10 mouse cellular contexts compared by ENCODE assay signal in the genomic region with DNA sequence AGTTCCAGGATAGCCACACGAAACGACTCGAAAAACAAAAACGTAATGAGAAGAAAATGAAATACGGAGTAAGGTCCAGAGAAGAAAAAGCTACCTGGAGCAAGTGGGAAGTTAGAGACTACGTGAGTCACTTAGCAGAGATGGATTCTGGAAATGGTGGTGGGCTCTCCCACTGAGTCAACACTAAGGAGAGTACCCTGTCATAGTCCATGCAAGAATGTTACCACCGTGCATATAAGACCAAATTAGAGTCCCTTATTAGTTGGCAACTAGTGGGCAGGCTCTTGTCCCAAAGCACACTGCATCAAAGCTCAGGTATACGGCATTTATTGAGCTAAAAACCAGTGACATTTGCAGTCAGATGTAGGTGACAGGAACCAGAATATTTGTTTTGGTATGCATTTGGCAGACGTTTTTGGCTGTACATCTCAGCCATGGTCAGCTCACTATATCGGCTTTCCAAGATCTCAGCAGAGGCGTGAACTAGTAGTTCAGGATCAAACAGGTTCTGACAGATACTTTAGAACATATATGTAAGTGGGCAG. TPM values are rescaled to one million over a fixed set of nuclear protein-coding genes. Genes with fewer than 3 reads are reported as not detected.
DNase-seq lines count a peak whose midpoint lies in the region; ATAC-seq lines count a peak whose summit lies in the region.
"Had no signal": no experiment of that assay in that cellular context is flagged by ENCODE, and none has a peak within 500 bp of the region (broad histone marks: within the 10 kb centered on the region; RNA-seq: fewer than 3 reads in every experiment).

No protein-coding gene starts in this region.

- no peak for DNase-seq in heart, postnatal 25 days (ENCODE audit: low spot score)
- DNase-seq in embryonic facial prominence, embryonic 14.5 days (ENCODE audit: low spot score) = no peak
- DNase-seq in ovary, postnatal 36 days (ENCODE audit: low spot score) = no peak
- DNase-seq in layer of hippocampus, adult 18-20 months (ENCODE audit: low spot score in 2 of 2) = no peak
- DNase-seq: cerebellum, postnatal 36 days had no signal

- peak overlapping the region; percentile 85; the same call in 1 of the 2 replicates for H3K4me2 ChIP-seq in heart, embryonic 14.5 days (ENCODE audit: low read length)
- no peak overlapping the region for H3K4me2 ChIP-seq in embryonic facial prominence, embryonic 14.5 days (ENCODE audit: low read depth, low read length)
- peak overlapping the region; percentile 85 for H3K4me2 ChIP-seq in liver, embryonic 16.5 days (ENCODE audit: low read depth, low read length)

- 0 out of 4 replicates have a peak, but pooled peaks cover 0 to 7% of the 10 kb centered on the region in 2 experiments for H3K4me1 ChIP-seq in heart, embryonic 14.5 days (ENCODE audit: control insufficient read depth in 2 of 2, insufficient read depth in 2 of 2, low read length in 2 of 2)
- peaks cover 43% of the 10 kb centered on the region for H3K4me1 ChIP-seq in megakaryocyte, embryonic 14.5 days
- H3K4me1 ChIP-seq in embryonic facial prominence, embryonic 14.5 days (ENCODE audit: control insufficient read depth, insufficient read depth, low read length) = peaks cover 3% of the 10 kb centered on the region; the same call in 1 of the 2 replicates
- peaks cover 15% of the 10 kb centered on the region for H3K4me1 ChIP-seq in liver, embryonic 16.5 days (ENCODE audit: control insufficient read depth, low read depth, low read length)

- peaks cover 46% of the 10 kb centered on the region for H3K36me3 ChIP-seq in heart, embryonic 14.5 days (ENCODE audit: control insufficient read depth, insufficient read depth, low read length)
- peaks cover 67% of the 10 kb centered on the region for H3K36me3 ChIP-seq in megakaryocyte, embryonic 14.5 days (replicated peaks; ENCODE audit: low read length)
- H3K36me3 ChIP-seq in embryonic facial prominence, embryonic 14.5 days (ENCODE audit: control insufficient read depth, insufficient read depth, low read length) = peaks cover 35% of the 10 kb centered on the region
- H3K36me3 ChIP-seq in liver, embryonic 16.5 days (ENCODE audit: control insufficient read depth, insufficient read depth) = peaks cover 31% of the 10 kb centered on the region

- H3K27me3 ChIP-seq in heart, embryonic 14.5 days (ENCODE audit: control insufficient read depth, insufficient read depth, low read length) = no peaks in the 10 kb centered on the region
- no peaks in the 10 kb centered on the region for H3K27me3 ChIP-seq in megakaryocyte, embryonic 14.5 days (replicated peaks)
- H3K27me3 ChIP-seq in embryonic facial prominence, embryonic 14.5 days (replicated peaks; ENCODE audit: control insufficient read depth, insufficient read depth, low read length) = no peaks in the 10 kb centered on the region
- no peaks in the 10 kb centered on the region for H3K27me3 ChIP-seq in liver, embryonic 16.5 days (ENCODE audit: control insufficient read depth, insufficient read depth, low read depth, low read length)

- peak overlapping the region in 1 of 2 experiments; percentile 92; a peak in 2 of 4 replicates for H3K27ac ChIP-seq in heart, embryonic 14.5 days (replicated peaks in 1 of 2; ENCODE audit: control insufficient read depth in 1 of 2, insufficient read depth in 1 of 2, low read depth in 2 of 2, low read length in 2 of 2)
- peak overlapping the region; percentile 97; the same call in 1 of the 2 replicates for H3K27ac ChIP-seq in embryonic facial prominence, embryonic 14.5 days (replicated peaks; ENCODE audit: low read depth, low read length)
- H3K27ac ChIP-seq in liver, embryonic 16.5 days (ENCODE audit: low read length) = peak overlapping the region; percentile 99

- 57% methylated on average over 11 of the region's 11 CpGs for WGBS in heart, embryonic 14.5 days
- 61% methylated on average over 11 of the region's 11 CpGs for WGBS in embryonic facial prominence, embryonic 14.5 days
- WGBS in liver, embryonic 16.5 days (ENCODE audit: insufficient replicate concordance) = 51% methylated on average over 11 of the region's 11 CpGs

- H3K4me3 ChIP-seq in heart, embryonic 14.5 days (ENCODE audit: control insufficient read depth in 1 of 2, insufficient read depth in 1 of 2, low read depth in 1 of 2, low read length in 2 of 2) = no peak overlapping the region
- H3K4me3 ChIP-seq in megakaryocyte, embryonic 14.5 days (replicated peaks) = peak overlapping the region; percentile 83
- H3K4me3 ChIP-seq in embryonic facial prominence, embryonic 14.5 days (ENCODE audit: low read depth, low read length) = no peak overlapping the region
- H3K4me3 ChIP-seq in liver, embryonic 16.5 days (ENCODE audit: low read depth, low read length) = peak overlapping the region; percentile 90; the same call in 1 of the 2 replicates

- H3K9me3 ChIP-seq in heart, embryonic 14.5 days (ENCODE audit: control insufficient read depth, low read length) = no peaks in the 10 kb centered on the region
- no peaks in the 10 kb centered on the region for H3K9me3 ChIP-seq in megakaryocyte, embryonic 14.5 days
- 0 out of 2 replicates have a peak, but pooled peaks cover 3% of the 10 kb centered on the region for H3K9me3 ChIP-seq in embryonic facial prominence, embryonic 14.5 days (ENCODE audit: control insufficient read depth, low read length)
- H3K9me3 ChIP-seq in liver, embryonic 16.5 days (replicated peaks; ENCODE audit: control insufficient read depth, low read length) = no peaks in the 10 kb centered on the region

- no peak for ATAC-seq in heart, embryonic 14.5 days (ENCODE audit: insufficient number of reproducible peaks, insufficient read depth, low FRiP score, low read depth)
- ATAC-seq in megakaryocyte, adult 5-6 weeks (ENCODE audit: poor library complexity, severe bottlenecking) = no peak
- no peak for ATAC-seq in embryonic facial prominence, embryonic 14.5 days (ENCODE audit: low read depth)
- ATAC-seq in liver, embryonic 16.5 days (ENCODE audit: low read depth) = no peak
- ATAC-seq: hindbrain, embryonic 16.5 days had no signal

- H3K9ac ChIP-seq in heart, embryonic 14.5 days (ENCODE audit: low read length) = no peak overlapping the region
- H3K9ac ChIP-seq in embryonic facial prominence, embryonic 14.5 days (ENCODE audit: low read depth, low read length) = no peak overlapping the region
- H3K9ac ChIP-seq in liver, embryonic 16.5 days (ENCODE audit: low read depth, low read length) = no peak overlapping the region; the same call in 1 of the 2 replicates

- intact Hi-C loops in heart, postnatal 25 days (cut with DNase I) = loop anchor here (5.0 kb wide), 2 partner anchors 47 to 78 kb away; a partner anchor contains a TSS

RNA-seq across cellular contexts. Expression of a gene that starts 1.3 kb away (rescaled TPM):
- polyA plus RNA-seq in heart, embryonic 14.5 days (2014; fragmentation: Nextera tagmentation; extraction: Ambion mirVana) = 16.5 and 20.0 TPM in 2 replicates
- total RNA-seq in heart, postnatal 25 days (2021) = 10 to 100 TPM; 19.5 to 21.9 TPM
- polyA plus RNA-seq in megakaryocyte, embryonic 14.5 days (2012; ENCODE audit: insufficient read depth, low replicate concordance) = 5.6 and 34.7 TPM in 2 replicates
- 10.2 and 16.7 TPM in 2 replicates for total RNA-seq in megakaryocyte, adult 5-6 weeks (2015)
- total RNA-seq in megakaryocyte, adult 5-6 weeks (2017) = 94.0 and 120 TPM in 2 replicates
- polyA plus RNA-seq in embryonic facial prominence, embryonic 14.5 days (2014; fragmentation: Nextera tagmentation; extraction: Ambion mirVana) = 34.7 and 42.7 TPM in 2 replicates
- polyA plus RNA-seq in liver, embryonic 16.5 days (2015; fragmentation: Nextera tagmentation; extraction: Ambion mirVana) = 17.5 and 24.2 TPM in 2 replicates
- 10 to 100 TPM; 24.1 to 25.0 TPM for total RNA-seq in layer of hippocampus, adult 18-20 months (2021)

RNA-seq across cellular contexts. Expression of a gene that starts 4.3 kb away (rescaled TPM):
- polyA plus RNA-seq in heart, embryonic 14.5 days (2014; fragmentation: Nextera tagmentation; extraction: Ambion mirVana) = 1.4 and 1.6 TPM in 2 replicates
- total RNA-seq in heart, postnatal 25 days (2021) = 1 to 10 TPM; 1.2 to 1.6 TPM
- 13.2 TPM in 1 of 2 replicates, not detected in the other for polyA plus RNA-seq in megakaryocyte, embryonic 14.5 days (2012; ENCODE audit: insufficient read depth, low replicate concordance)
- total RNA-seq in megakaryocyte, adult 5-6 weeks (2015) = 2.5 and 6.0 TPM in 2 replicates
- 25.6 and 28.7 TPM in 2 replicates for total RNA-seq in megakaryocyte, adult 5-6 weeks (2017)
- 3.6 and 4.1 TPM in 2 replicates for polyA plus RNA-seq in embryonic facial prominence, embryonic 14.5 days (2014; fragmentation: Nextera tagmentation; extraction: Ambion mirVana)
- 4.5 and 4.6 TPM in 2 replicates for polyA plus RNA-seq in liver, embryonic 16.5 days (2015; fragmentation: Nextera tagmentation; extraction: Ambion mirVana)
- 1 to 10 TPM; 1.9 to 3.9 TPM for total RNA-seq in layer of hippocampus, adult 18-20 months (2021)

RNA-seq across cellular contexts. Expression of a gene that starts 11.0 kb away (rescaled TPM):
- polyA plus RNA-seq in heart, embryonic 14.5 days (2014; fragmentation: Nextera tagmentation; extraction: Ambion mirVana) = 742 and 747 TPM in 2 replicates
- total RNA-seq in heart, postnatal 25 days (2021) = 100 to 1,000 TPM; 279 to 311 TPM
- polyA plus RNA-seq in megakaryocyte, embryonic 14.5 days (2012; ENCODE audit: insufficient read depth, low replicate concordance) = 44.0 and 59.4 TPM in 2 replicates
- total RNA-seq in megakaryocyte, adult 5-6 weeks (2015) = 264 and 268 TPM in 2 replicates
- 389 and 399 TPM in 2 replicates for total RNA-seq in megakaryocyte, adult 5-6 weeks (2017)
- polyA plus RNA-seq in embryonic facial prominence, embryonic 14.5 days (2014; fragmentation: Nextera tagmentation; extraction: Ambion mirVana) = 1,063 and 1,144 TPM in 2 replicates
- polyA plus RNA-seq in liver, embryonic 16.5 days (2015; fragmentation: Nextera tagmentation; extraction: Ambion mirVana) = 486 and 530 TPM in 2 replicates
- total RNA-seq in layer of hippocampus, adult 18-20 months (2021) = 100 to 1,000 TPM; 261 to 266 TPM

RNA-seq across cellular contexts. Expression of a gene that starts 27.9 kb away (rescaled TPM):
- polyA plus RNA-seq in heart, embryonic 14.5 days (2014; fragmentation: Nextera tagmentation; extraction: Ambion mirVana) = 8.0 and 8.4 TPM in 2 replicates
- 10 to 100 TPM; 12.5 to 15.7 TPM for total RNA-seq in heart, postnatal 25 days (2021)
- 27.5 and 77.6 TPM in 2 replicates for polyA plus RNA-seq in megakaryocyte, embryonic 14.5 days (2012; ENCODE audit: insufficient read depth, low replicate concordance)
- total RNA-seq in megakaryocyte, adult 5-6 weeks (2015) = 36.4 and 40.7 TPM in 2 replicates
- 12.7 and 13.3 TPM in 2 replicates for total RNA-seq in megakaryocyte, adult 5-6 weeks (2017)
- 14.2 and 18.6 TPM in 2 replicates for polyA plus RNA-seq in embryonic facial prominence, embryonic 14.5 days (2014; fragmentation: Nextera tagmentation; extraction: Ambion mirVana)
- 32.4 and 34.8 TPM in 2 replicates for polyA plus RNA-seq in liver, embryonic 16.5 days (2015; fragmentation: Nextera tagmentation; extraction: Ambion mirVana)
- total RNA-seq in layer of hippocampus, adult 18-20 months (2021) = 10 to 100 TPM; 15.6 to 19.8 TPM

RNA-seq across cellular contexts. Expression of a gene that starts 47.7 kb away (rescaled TPM):
- 121 and 125 TPM in 2 replicates for polyA plus RNA-seq in heart, embryonic 14.5 days (2014; fragmentation: Nextera tagmentation; extraction: Ambion mirVana)
- total RNA-seq in heart, postnatal 25 days (2021) = 10 to 100 TPM; 42.6 to 46.1 TPM
- 6.8 and 8.2 TPM in 2 replicates for polyA plus RNA-seq in megakaryocyte, embryonic 14.5 days (2012; ENCODE audit: insufficient read depth, low replicate concordance)
- total RNA-seq in megakaryocyte, adult 5-6 weeks (2015) = 25.8 and 29.6 TPM in 2 replicates
- 47.1 and 50.8 TPM in 2 replicates for total RNA-seq in megakaryocyte, adult 5-6 weeks (2017)
- 180 and 188 TPM in 2 replicates for polyA plus RNA-seq in embryonic facial prominence, embryonic 14.5 days (2014; fragmentation: Nextera tagmentation; extraction: Ambion mirVana)
- polyA plus RNA-seq in liver, embryonic 16.5 days (2015; fragmentation: Nextera tagmentation; extraction: Ambion mirVana) = 58.1 and 59.3 TPM in 2 replicates
- total RNA-seq in layer of hippocampus, adult 18-20 months (2021) = 100 to 1,000 TPM; 253 to 256 TPM

Comparison
In these comparisons a context has a peak if more than half of its experiments do, and no peak if none do; other contexts are left out.
1. H3K4me3 ChIP-seq: peak in megakaryocyte, embryonic 14.5 days (single experiment) and liver, embryonic 16.5 days (single experiment); none in heart, embryonic 14.5 days (0 of 2) and embryonic facial prominence, embryonic 14.5 days (single experiment).